Mouse (Mus musculus): ENCODE measurements at regions not wholly inside any gene's neighbourhood (a gene's known extent, or its start where the extent isn't known, plus 50 kb on each side); places are given as distances from the start of the nearest gene placed in this dataset.

GRCm38 (mm10) chr10:16608339-16608738 is 1114.7 kb upstream of the Cited2 start:
- DNase-seq (ENCODE audit: low spot score) = no peak
- Histone ChIP-seq H3K4me3 (ENCODE audit: low read depth, low read length) (no peak overlapping the region), H3K9me3 (ENCODE audit: control insufficient read depth, low read length) (no peaks in the 10 kb centered on the region), H3K4me1 (replicated peaks; ENCODE audit: control insufficient read depth, insufficient read depth, low read length) (no peaks in the 10 kb centered on the region), H3K27me3 (ENCODE audit: control insufficient read depth, insufficient read depth, low read length) (no peaks in the 10 kb centered on the region), H3K4me2 (replicated peaks; ENCODE audit: low read depth, low read length) (no peak overlapping the region), H3K36me3 (ENCODE audit: control insufficient read depth, insufficient read depth, low read length) (no peaks in the 10 kb centered on the region), H3K27ac (ENCODE audit: low read depth, low read length) (no peak overlapping the region), H3K9ac (ENCODE audit: low read depth, low read length) (no peak overlapping the region)
- WGBS = 94% methylated on average over 3 of the region's 3 CpGs
- ATAC-seq (ENCODE audit: low FRiP score) = no peak

GRCm38 (mm10) chr10:16618752-16619151 is 1104.3 kb upstream of the Cited2 start:
- Histone ChIP-seq H3K27ac (ENCODE audit: low read depth, low read length) (no peak overlapping the region), H3K4me2 (replicated peaks; ENCODE audit: low read depth, low read length) (no peak overlapping the region), H3K4me3 (ENCODE audit: low read depth, low read length) (no peak overlapping the region), H3K27me3 (ENCODE audit: control insufficient read depth, insufficient read depth, low read length) (no peaks in the 10 kb centered on the region), H3K9me3 (ENCODE audit: control insufficient read depth, low read length) (no peaks in the 10 kb centered on the region), H3K9ac (ENCODE audit: low read depth, low read length) (no peak overlapping the region), H3K36me3 (ENCODE audit: control insufficient read depth, insufficient read depth, low read length) (no peaks in the 10 kb centered on the region), H3K4me1 (replicated peaks; ENCODE audit: control insufficient read depth, insufficient read depth, low read length) (no peaks in the 10 kb centered on the region)
- DNase-seq (ENCODE audit: low spot score) (no peak), ATAC-seq (ENCODE audit: low FRiP score) (no peak)
- WGBS = 82% methylated on average over 2 of the region's 2 CpGs

- DNase-seq (ENCODE audit: low spot score) = no peak
- H3K9me3 ChIP-seq (ENCODE audit: control insufficient read depth, low read length) = no peaks in the 10 kb centered on the region
- no peak overlapping the region for H3K4me3 ChIP-seq (ENCODE audit: low read depth, low read length)
- H3K9ac ChIP-seq (ENCODE audit: low read depth, low read length) = no peak overlapping the region
- no peaks in the 10 kb centered on the region for H3K27me3 ChIP-seq (ENCODE audit: control insufficient read depth, insufficient read depth, low read length)
- H3K36me3 ChIP-seq (ENCODE audit: control insufficient read depth, insufficient read depth, low read length) = no peaks in the 10 kb centered on the region
- ATAC-seq (ENCODE audit: low FRiP score) = no peak
- no peak overlapping the region for H3K4me2 ChIP-seq (replicated peaks; ENCODE audit: low read depth, low read length)
- no peaks in the 10 kb centered on the region for H3K4me1 ChIP-seq (replicated peaks; ENCODE audit: control insufficient read depth, insufficient read depth, low read length)
- H3K27ac ChIP-seq (ENCODE audit: low read depth, low read length) = no peak overlapping the region
- WGBS = 85% methylated on average over 2 of the region's 2 CpGs
Measured at GRCm38 (mm10) chr10:16619584-16619983, 1103.4 kb upstream of the Cited2 start.

- Histone ChIP-seq H3K27me3 (ENCODE audit: control insufficient read depth, insufficient read depth, low read length) (no peaks in the 10 kb centered on the region), H3K9ac (ENCODE audit: low read depth, low read length) (no peak overlapping the region), H3K4me2 (replicated peaks; ENCODE audit: low read depth, low read length) (no peak overlapping the region), H3K9me3 (ENCODE audit: control insufficient read depth, low read length) (no peaks in the 10 kb centered on the region), H3K36me3 (ENCODE audit: control insufficient read depth, insufficient read depth, low read length) (no peaks in the 10 kb centered on the region), H3K4me3 (ENCODE audit: low read depth, low read length) (no peak overlapping the region), H3K4me1 (replicated peaks; ENCODE audit: control insufficient read depth, insufficient read depth, low read length) (no peaks in the 10 kb centered on the region), H3K27ac (ENCODE audit: low read depth, low read length) (no peak overlapping the region)
- ATAC-seq (ENCODE audit: low FRiP score) (no peak), DNase-seq (ENCODE audit: low spot score) (no peak)
- 78% methylated on average over 6 of the region's 6 CpGs for whole genome bisulfite sequencing
Measured at GRCm38 (mm10) chr10:16620804-16621559, 1102.0 kb upstream of the Cited2 start.

GRCm38 (mm10) chr10:16622821-16623220 is 1100.2 kb upstream of the Cited2 start:
- Histone ChIP-seq H3K4me2 (replicated peaks; ENCODE audit: low read depth, low read length) (no peak overlapping the region), H3K27me3 (ENCODE audit: control insufficient read depth, insufficient read depth, low read length) (no peaks in the 10 kb centered on the region), H3K27ac (ENCODE audit: low read depth, low read length) (no peak overlapping the region), H3K4me3 (ENCODE audit: low read depth, low read length) (no peak overlapping the region), H3K4me1 (replicated peaks; ENCODE audit: control insufficient read depth, insufficient read depth, low read length) (no peaks in the 10 kb centered on the region), H3K9me3 (ENCODE audit: control insufficient read depth, low read length) (no peaks in the 10 kb centered on the region), H3K36me3 (ENCODE audit: control insufficient read depth, insufficient read depth, low read length) (no peaks in the 10 kb centered on the region), H3K9ac (ENCODE audit: low read depth, low read length) (no peak overlapping the region)
- 86% methylated on average over 3 of the region's 3 CpGs for WGBS
- ATAC-seq (ENCODE audit: low FRiP score) (no peak), DNase-seq (ENCODE audit: low spot score) (no peak)

- DNase-seq (ENCODE audit: low spot score) (no peak), ATAC-seq (ENCODE audit: low FRiP score) (no peak)
- no peaks in the 10 kb centered on the region for H3K4me1 ChIP-seq (replicated peaks; ENCODE audit: control insufficient read depth, insufficient read depth, low read length)
- no peaks in the 10 kb centered on the region for H3K9me3 ChIP-seq (ENCODE audit: control insufficient read depth, low read length)
- 82% methylated on average over 2 of the region's 2 CpGs for WGBS
- H3K4me2 ChIP-seq (replicated peaks; ENCODE audit: low read depth, low read length) = no peak overlapping the region
- no peak overlapping the region for H3K27ac ChIP-seq (ENCODE audit: low read depth, low read length)
- H3K27me3 ChIP-seq (ENCODE audit: control insufficient read depth, insufficient read depth, low read length) = no peaks in the 10 kb centered on the region
- H3K36me3 ChIP-seq (ENCODE audit: control insufficient read depth, insufficient read depth, low read length) = no peaks in the 10 kb centered on the region
- H3K9ac ChIP-seq (ENCODE audit: low read depth, low read length) = no peak overlapping the region
- H3K4me3 ChIP-seq (ENCODE audit: low read depth, low read length) = no peak overlapping the region
Measured at GRCm38 (mm10) chr10:16633236-16633635, 1089.8 kb upstream of the Cited2 start.

GRCm38 (mm10) chr10:16635463-16635862 is 1087.6 kb upstream of the Cited2 start:
- Histone ChIP-seq H3K4me1 (replicated peaks; ENCODE audit: control insufficient read depth, insufficient read depth, low read length) (no peaks in the 10 kb centered on the region), H3K9me3 (ENCODE audit: control insufficient read depth, low read length) (no peaks in the 10 kb centered on the region), H3K27me3 (ENCODE audit: control insufficient read depth, insufficient read depth, low read length) (no peaks in the 10 kb centered on the region), H3K4me3 (ENCODE audit: low read depth, low read length) (no peak overlapping the region), H3K4me2 (replicated peaks; ENCODE audit: low read depth, low read length) (no peak overlapping the region), H3K27ac (ENCODE audit: low read depth, low read length) (no peak overlapping the region), H3K36me3 (ENCODE audit: control insufficient read depth, insufficient read depth, low read length) (no peaks in the 10 kb centered on the region), H3K9ac (ENCODE audit: low read depth, low read length) (no peak overlapping the region)
- ATAC-seq (ENCODE audit: low FRiP score) = no peak
- 90% methylated on average over 2 of the region's 2 CpGs for WGBS
- no peak for DNase-seq (ENCODE audit: low spot score)

GRCm38 (mm10) chr10:16637006-16637405 is 1086.0 kb upstream of the Cited2 start:
- no peak for DNase-seq (ENCODE audit: low spot score)
- H3K4me2 ChIP-seq (replicated peaks; ENCODE audit: low read depth, low read length) = no peak overlapping the region
- no peaks in the 10 kb centered on the region for H3K4me1 ChIP-seq (replicated peaks; ENCODE audit: control insufficient read depth, insufficient read depth, low read length)
- H3K9me3 ChIP-seq (ENCODE audit: control insufficient read depth, low read length) = no peaks in the 10 kb centered on the region
- no peak for ATAC-seq (ENCODE audit: low FRiP score)
- no peak overlapping the region for H3K27ac ChIP-seq (ENCODE audit: low read depth, low read length)
- no peak overlapping the region for H3K9ac ChIP-seq (ENCODE audit: low read depth, low read length)
- H3K27me3 ChIP-seq (ENCODE audit: control insufficient read depth, insufficient read depth, low read length) = no peaks in the 10 kb centered on the region
- no peak overlapping the region for H3K4me3 ChIP-seq (ENCODE audit: low read depth, low read length)
- no peaks in the 10 kb centered on the region for H3K36me3 ChIP-seq (ENCODE audit: control insufficient read depth, insufficient read depth, low read length)

GRCm38 (mm10) chr10:16638111-16638510 is 1084.9 kb upstream of the Cited2 start:
- Histone ChIP-seq H3K27ac (ENCODE audit: low read depth, low read length) (no peak overlapping the region), H3K36me3 (ENCODE audit: control insufficient read depth, insufficient read depth, low read length) (no peaks in the 10 kb centered on the region), H3K9me3 (ENCODE audit: control insufficient read depth, low read length) (no peaks in the 10 kb centered on the region), H3K27me3 (ENCODE audit: control insufficient read depth, insufficient read depth, low read length) (no peaks in the 10 kb centered on the region), H3K4me1 (replicated peaks; ENCODE audit: control insufficient read depth, insufficient read depth, low read length) (no peaks in the 10 kb centered on the region), H3K4me3 (ENCODE audit: low read depth, low read length) (no peak overlapping the region), H3K4me2 (replicated peaks; ENCODE audit: low read depth, low read length) (no peak overlapping the region), H3K9ac (ENCODE audit: low read depth, low read length) (no peak overlapping the region)
- ATAC-seq (ENCODE audit: low FRiP score) (no peak), DNase-seq (ENCODE audit: low spot score) (no peak)
- 39% methylated on average over 2 of the region's 2 CpGs for WGBS
